Mouse (Mus musculus) kidney, postnatal 0 days (tissue): ENCODE data around the gene BC055324. TPM values are rescaled to one million over a fixed set of nuclear protein-coding genes. Genes with fewer than 3 reads are reported as not detected.
A peak's percentile ranks its signal among the peaks of the same experiment; 100 is the strongest.

Experiments
- ATAC-seq: fragments of 200-750 bp; cut with Nextera tagmentation; replicated peaks from 2 replicates; pipeline ENCODE4 v1.8.0; 2017; ENCODE audit warnings: low read depth, moderate number of reproducible peaks, moderate TSS enrichment, moderate library complexity; ENCODE audit not compliant: low FRiP score
- DNase-seq: peaks from one replicate; pipeline ENCODE4 v3.0.0-alpha.2; 2016; ENCODE audit warnings: low spot score
- H3K27ac ChIP-seq: fragments of 300-500 bp; sonication (generic); 2 replicates; pipeline ENCODE4 v1.5.1; 2014; ENCODE audit warnings: mild to moderate bottlenecking
- H3K27me3 ChIP-seq: fragments of 300-500 bp; sonication (generic); 2 replicates; pipeline ENCODE4 v1.6.1; 2014; ENCODE audit warnings: low read length, mixed read lengths; ENCODE audit not compliant: insufficient read depth
- H3K36me3 ChIP-seq: fragments of 300-500 bp; sonication (generic); 2 replicates; pipeline ENCODE4 v1.6.1; 2014; ENCODE audit warnings: low read length, mixed read lengths; ENCODE audit not compliant: insufficient read depth
- H3K4me1 ChIP-seq: fragments of 300-500 bp; sonication (generic); replicated peaks from 2 replicates; pipeline ENCODE4 v1.6.1; 2014; ENCODE audit warnings: antibody characterized with exemption, low read length, mixed read lengths; ENCODE audit not compliant: insufficient read depth
- H3K4me2 ChIP-seq: fragments of 300-500 bp; sonication (generic); 2 replicates; pipeline ENCODE4 v1.6.1; 2014; ENCODE audit warnings: mild to moderate bottlenecking, low read length, moderate library complexity, mixed read lengths
- H3K4me3 ChIP-seq: fragments of 300-500 bp; sonication (generic); replicated peaks from 2 replicates; pipeline ENCODE4 v1.5.1; 2014; ENCODE audit warnings: low read depth, low read length
- H3K9ac ChIP-seq: fragments of 300-500 bp; sonication (generic); 2 replicates; pipeline ENCODE4 v1.6.1; 2014; ENCODE audit warnings: low read depth, low read length
- H3K9me3 ChIP-seq: fragments of 300-500 bp; sonication (generic); replicated peaks from 2 replicates; pipeline ENCODE4 v1.6.1; 2016; ENCODE audit warnings: low read length, inconsistent platforms, mixed read lengths
- CTCF ChIP-seq: IDR thresholded peaks from 2 replicates; pipeline ENCODE4 v1.5.1; 2016; ENCODE audit warnings: antibody characterized with exemption, low read depth, mild to moderate bottlenecking, moderate library complexity
- WGBS: fragments of 180-500 bp; shearing (Covaris S2); extraction: QIAGEN DNeasy Blood & Tissue Kit; methylation state at CpG from one replicate; pipeline ENCODE4 v1.1.7; 2014; 5-methylcytosine and 5-hydroxymethylcytosine counted together
- polyA plus RNA-seq: library from polyadenylated mRNA; unstranded; fragments of >200 nt; fragmentation: Nextera tagmentation; extraction: Ambion mirVana; gene quantifications from 2 replicates; pipeline ENCODE4 v1.2.1, GENCODE M21; 2015

Gene BC055324
- polyA plus RNA-seq, 1 experiment from 2014 or later = 10.3 TPM

GRCm38 (mm10) chr1:163929636-163930457 lies 64.7 kb downstream of the BC055324 start:
- TF ChIP-seq CTCF = no peak
- Histone ChIP-seq H3K9ac (peak overlapping the region; percentile 95), H3K4me1 (0 out of 2 replicates have a peak, but pooled peaks cover 4% of the 10 kb centered on the region), H3K4me3 (peak overlapping the region; percentile 85), H3K27ac (peak overlapping the region; percentile 74), H3K4me2 (peak overlapping the region; percentile 74), H3K9me3 (no peaks in the 10 kb centered on the region), H3K27me3 (no peaks in the 10 kb centered on the region), H3K36me3 (peaks cover 12% of the 10 kb centered on the region; the same call in 1 of the 2 replicates)
- WGBS = 2% methylated on average over 76 of the region's 77 CpGs
- DNase-seq = peak; percentile 93
- ATAC-seq = peak; percentile 92

- 56% methylated on average over 7 of the region's 7 CpGs for WGBS
- peak within 1 kb of the TSS; percentile 74 for H3K4me2 ChIP-seq
- TF ChIP-seq CTCF = no peak
- peak within 1 kb of the TSS; percentile 74 for H3K27ac ChIP-seq
- DNase-seq (no peak), ATAC-seq (no peak)
- H3K4me3 ChIP-seq = peak within 1 kb of the TSS; percentile 85
- H3K9ac ChIP-seq = peak within 1 kb of the TSS; percentile 95
- H3K27me3 ChIP-seq = no peaks in the 10 kb centered on the region
- H3K4me1 ChIP-seq = 0 out of 2 replicates have a peak, but pooled peaks cover 4% of the 10 kb centered on the region
- 0 out of 2 replicates have a peak, but pooled peaks cover 2% of the 10 kb centered on the region for H3K36me3 ChIP-seq
- H3K9me3 ChIP-seq = no peaks in the 10 kb centered on the region
These were observed 65.8 kb downstream of the BC055324 start, which contains the start of gene Scyl3 for GRCm38 (mm10) chr1:163928846-163929245. Gene Scyl3 (plus strand): TSS chr1:163929100.

- Histone ChIP-seq H3K27me3 (no peaks in the 10 kb centered on the region), H3K9me3 (no peaks in the 10 kb centered on the region), H3K4me1 (no peaks in the 10 kb centered on the region), H3K4me2 (no peak overlapping the region), H3K9ac (no peak overlapping the region), H3K4me3 (no peak overlapping the region), H3K27ac (no peak overlapping the region), H3K36me3 (no peaks in the 10 kb centered on the region)
- TF ChIP-seq CTCF = no peak
- DNase-seq (no peak), ATAC-seq (no peak)
- WGBS = 90% methylated on average over 8 of the region's 8 CpGs
These were observed 70.5 kb downstream of the BC055324 start for GRCm38 (mm10) chr1:163924093-163924492.

- Histone ChIP-seq H3K4me1 (no peaks in the 10 kb centered on the region), H3K27ac (no peak overlapping the region), H3K4me2 (no peak overlapping the region), H3K9me3 (no peaks in the 10 kb centered on the region), H3K4me3 (no peak overlapping the region), H3K9ac (no peak overlapping the region), H3K36me3 (0 out of 2 replicates have a peak, but pooled peaks cover 3% of the 10 kb centered on the region), H3K27me3 (no peaks in the 10 kb centered on the region)
- 81% methylated on average over 5 of the region's 5 CpGs for WGBS
- no peak for TF ChIP-seq CTCF
- DNase-seq (no peak), ATAC-seq (no peak)
These were observed 77.0 kb downstream of the BC055324 start for GRCm38 (mm10) chr1:163917349-163918160.

GRCm38 (mm10) chr1:163911981-163912380 lies 82.6 kb downstream of the BC055324 start:
- ATAC-seq (no peak), DNase-seq (no peak)
- no peaks in the 10 kb centered on the region for H3K27me3 ChIP-seq
- H3K9ac ChIP-seq = no peak overlapping the region
- H3K36me3 ChIP-seq = 0 out of 2 replicates have a peak, but pooled peaks cover under 1% of the 10 kb centered on the region
- no peak for TF ChIP-seq CTCF
- 0 out of 2 replicates have a peak, but pooled peaks cover 3% of the 10 kb centered on the region for H3K4me1 ChIP-seq
- H3K9me3 ChIP-seq = no peaks in the 10 kb centered on the region
- no peak overlapping the region for H3K27ac ChIP-seq
- H3K4me3 ChIP-seq = no peak overlapping the region
- H3K4me2 ChIP-seq = no peak overlapping the region
- 93% methylated on average over 11 of the region's 11 CpGs for WGBS

GRCm38 (mm10) chr1:163910785-163911184 lies 83.8 kb downstream of the BC055324 start:
- no peak overlapping the region for H3K9ac ChIP-seq
- H3K9me3 ChIP-seq = no peaks in the 10 kb centered on the region
- H3K4me2 ChIP-seq = no peak overlapping the region
- WGBS = 97% methylated on average over 9 of the region's 9 CpGs
- ATAC-seq = no peak
- no peak overlapping the region for H3K27ac ChIP-seq
- DNase-seq = no peak
- H3K4me1 ChIP-seq = 0 out of 2 replicates have a peak, but pooled peaks cover 3% of the 10 kb centered on the region
- H3K36me3 ChIP-seq = no peaks in the 10 kb centered on the region
- no peaks in the 10 kb centered on the region for H3K27me3 ChIP-seq
- TF ChIP-seq CTCF = no peak
- H3K4me3 ChIP-seq = no peak overlapping the region
